Mouse (Mus musculus): ENCODE measurements around the gene Myo18a.

Gene Myo18a

GRCm38 (mm10) chr11:77800491-77800868 lies 37.4 kb downstream of the Myo18a start:
- no peak for DNase-seq

DNA sequence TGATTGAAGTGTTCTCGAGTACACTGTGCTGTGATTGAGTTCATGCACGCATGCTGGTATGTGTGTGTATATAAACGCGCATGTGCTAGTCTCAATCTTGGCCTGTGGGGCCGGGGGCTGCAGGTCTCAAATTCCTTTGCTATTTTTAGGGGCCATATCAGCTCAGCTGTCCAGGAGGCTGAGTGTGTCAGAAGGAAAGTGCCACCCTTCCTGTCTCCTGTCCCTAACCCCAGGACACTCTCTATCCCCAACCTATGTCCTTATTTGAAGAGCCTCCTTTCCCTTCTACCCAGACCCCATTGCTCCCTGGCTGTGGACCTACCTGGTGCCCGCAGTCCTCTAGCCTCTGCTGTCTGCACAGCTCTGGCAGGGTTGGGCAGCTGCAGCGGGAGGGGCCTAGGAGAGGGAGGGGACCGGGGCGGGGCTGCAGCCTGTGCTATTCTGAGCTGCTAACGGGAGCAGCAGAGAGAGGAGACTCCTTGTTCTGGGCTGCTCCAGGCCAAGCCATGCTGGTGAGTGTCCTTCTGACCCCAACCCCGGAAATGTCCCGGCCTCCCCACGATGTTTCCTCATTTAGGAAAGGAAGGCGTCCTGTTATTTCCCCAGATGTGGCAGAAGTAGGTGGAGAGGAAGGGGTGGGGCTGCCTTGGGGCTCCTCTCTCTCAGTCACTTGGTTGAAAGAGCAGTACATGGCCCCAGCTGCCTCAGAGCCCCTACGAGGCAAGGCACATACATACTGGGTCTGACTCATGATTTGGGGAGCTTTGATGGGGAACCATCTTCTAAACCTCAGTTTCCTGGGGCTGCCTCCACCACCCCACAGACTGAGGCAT lies 38.0 kb downstream of the Myo18a start:
- DNase-seq = peak; percentile 64 to 73

- peak; percentile 72 to 74 for DNase-seq
These were observed 39.4 kb downstream of the Myo18a start for GRCm38 (mm10) chr11:77802341-77802865.

DNA sequence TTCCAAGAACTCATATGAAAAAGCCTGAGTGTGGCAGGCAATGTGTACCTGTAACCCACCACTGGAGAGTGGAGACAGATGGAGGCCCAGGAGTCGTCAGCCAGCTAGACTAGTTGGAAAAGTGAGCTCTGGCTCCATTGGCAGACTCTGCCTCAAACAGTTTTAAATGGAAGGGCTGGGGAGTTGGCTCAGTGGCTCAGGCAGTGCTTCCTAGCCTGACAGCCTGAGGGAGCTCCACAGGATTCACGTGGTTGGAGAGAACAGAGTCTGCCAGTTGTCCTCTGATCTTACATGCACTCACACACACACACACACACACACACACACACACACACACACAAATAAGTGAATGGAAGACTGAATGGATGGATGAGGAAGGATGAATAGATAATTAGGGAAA lies 43.2 kb downstream of the Myo18a start:
- no peak for DNase-seq

GRCm38 (mm10) chr11:77806855-77807254 lies 43.8 kb downstream of the Myo18a start:
- no peak for DNase-seq

- no peak for DNase-seq
These were observed 45.0 kb downstream of the Myo18a start for GRCm38 (mm10) chr11:77808051-77808465.

DNA sequence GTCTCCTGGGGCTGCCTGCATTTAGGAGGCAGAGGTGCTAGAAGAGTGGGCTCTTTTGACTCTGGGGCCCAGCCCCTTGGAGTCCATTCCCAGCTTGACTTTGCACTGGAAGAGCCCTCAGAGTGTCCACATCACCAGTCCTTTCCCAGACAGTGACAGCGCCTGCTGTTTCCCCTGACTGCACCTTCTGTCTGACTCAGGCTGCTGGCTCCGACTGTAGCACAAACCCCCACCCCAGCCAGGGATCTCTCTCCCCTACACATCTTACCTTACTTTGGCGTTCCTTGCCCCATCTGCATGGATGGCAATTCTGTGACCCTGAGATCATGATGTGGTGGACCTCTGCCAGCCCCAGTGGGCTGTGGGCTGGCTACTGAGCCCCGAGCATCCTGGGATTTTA lies 46.2 kb downstream of the Myo18a start:
- no peak for DNase-seq

GRCm38 (mm10) chr11:77810018-77810417 lies 47.0 kb downstream of the Myo18a start:
- no peak for DNase-seq

- no peak for DNase-seq
These were observed 50.9 kb downstream of the Myo18a start for GRCm38 (mm10) chr11:77813969-77814368.

GRCm38 (mm10) chr11:77816003-77816402 lies 53.0 kb downstream of the Myo18a start:
- peak; percentile 55 to 72 for DNase-seq

GRCm38 (mm10) chr11:77821648-77822047 lies 58.6 kb downstream of the Myo18a start:
- DNase-seq = peak in 1 of 2 experiments; percentile 52

- DNase-seq = peak in 1 of 2 experiments; percentile 66
These were observed 59.7 kb downstream of the Myo18a start for GRCm38 (mm10) chr11:77822781-77823180.

GRCm38 (mm10) chr11:77825853-77826252 lies 62.8 kb downstream of the Myo18a start:
- DNase-seq = peak; percentile 33 to 66

GRCm38 (mm10) chr11:77826311-77826710 lies 63.3 kb downstream of the Myo18a start:
- DNase-seq = no peak

GRCm38 (mm10) chr11:77827241-77827995 lies 64.4 kb downstream of the Myo18a start:
- peak; percentile 31 to 69 for DNase-seq

- no peak for DNase-seq
These were observed 65.1 kb downstream of the Myo18a start for GRCm38 (mm10) chr11:77828163-77828562.

DNA sequence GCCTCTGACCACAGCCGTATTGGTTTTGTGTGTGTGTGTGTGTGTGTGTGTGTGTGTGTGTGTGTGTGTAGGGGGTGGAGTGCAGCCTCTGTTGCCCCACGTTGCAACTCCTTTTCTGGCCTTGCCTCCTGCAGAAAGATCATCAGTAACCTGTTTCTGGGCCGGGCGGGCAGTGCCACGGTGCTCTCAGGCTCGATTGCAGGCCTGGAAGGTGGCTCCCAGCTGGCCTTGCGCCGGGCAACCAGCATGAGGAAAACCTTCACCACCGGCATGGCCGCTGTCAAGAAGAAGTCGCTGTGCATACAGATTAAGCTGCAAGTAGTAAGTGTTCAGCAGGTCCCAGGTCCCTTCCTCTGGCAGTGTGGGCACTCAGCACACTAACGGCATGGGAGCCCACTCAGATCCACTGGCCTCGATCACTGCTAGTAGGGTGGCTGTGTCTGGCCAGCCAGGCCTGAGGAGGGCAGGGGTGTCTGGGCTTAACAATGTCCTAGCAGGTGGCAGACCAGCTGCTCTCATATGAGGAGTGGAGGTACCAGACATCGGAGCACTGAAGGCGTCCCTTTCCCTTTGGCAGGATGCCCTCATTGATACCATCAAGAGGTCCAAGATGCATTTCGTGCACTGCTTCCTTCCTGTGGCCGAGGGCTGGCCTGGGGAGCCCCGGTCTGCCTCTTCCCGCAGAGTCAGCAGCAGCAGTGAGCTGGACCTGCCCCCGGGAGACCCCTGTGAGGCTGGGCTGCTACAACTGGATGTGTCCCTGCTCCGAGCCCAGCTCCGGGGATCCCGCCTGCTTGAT lies 66.2 kb downstream of the Myo18a start:
- DNase-seq = no peak

DNA sequence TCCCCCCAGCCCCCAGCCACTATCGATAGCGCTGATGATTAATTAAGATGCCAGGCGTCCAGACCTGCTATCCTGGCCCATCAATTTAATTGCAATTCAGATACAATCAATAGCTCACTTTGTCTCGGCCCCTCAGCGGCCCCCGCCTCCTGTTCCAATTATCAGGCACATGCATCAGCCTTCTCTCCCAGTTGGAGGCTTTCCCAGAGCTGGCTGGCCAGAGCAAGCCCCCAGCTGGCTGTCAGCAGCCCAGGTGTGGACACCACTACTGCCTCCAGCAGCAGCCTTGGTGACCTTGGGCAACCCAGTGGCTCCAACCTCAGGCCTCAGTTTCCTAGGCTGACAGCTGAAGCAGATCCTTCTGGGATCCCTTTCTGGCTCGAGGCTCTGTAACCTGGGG lies 67.8 kb downstream of the Myo18a start:
- no peak for DNase-seq

DNA sequence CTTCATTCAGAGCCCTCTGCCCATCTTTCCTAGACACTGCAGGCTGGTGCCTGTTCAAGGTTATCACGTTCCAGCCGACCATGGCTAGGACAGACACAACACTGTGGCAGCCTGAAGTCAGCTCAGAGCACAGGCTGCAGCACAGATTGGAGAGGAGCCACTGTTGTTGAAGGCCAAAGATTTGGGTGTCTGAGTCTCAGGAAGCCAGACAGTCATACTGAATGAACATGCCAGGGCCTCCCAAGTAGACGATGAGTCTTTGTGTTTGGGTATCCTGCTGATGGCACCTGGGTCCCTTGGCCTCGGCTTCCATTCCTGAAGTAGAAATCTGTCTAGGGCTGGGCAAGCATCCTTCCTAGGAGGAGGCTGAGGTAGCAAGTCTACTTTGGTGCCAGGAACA lies 69.5 kb downstream of the Myo18a start:
- no peak for DNase-seq

DNA sequence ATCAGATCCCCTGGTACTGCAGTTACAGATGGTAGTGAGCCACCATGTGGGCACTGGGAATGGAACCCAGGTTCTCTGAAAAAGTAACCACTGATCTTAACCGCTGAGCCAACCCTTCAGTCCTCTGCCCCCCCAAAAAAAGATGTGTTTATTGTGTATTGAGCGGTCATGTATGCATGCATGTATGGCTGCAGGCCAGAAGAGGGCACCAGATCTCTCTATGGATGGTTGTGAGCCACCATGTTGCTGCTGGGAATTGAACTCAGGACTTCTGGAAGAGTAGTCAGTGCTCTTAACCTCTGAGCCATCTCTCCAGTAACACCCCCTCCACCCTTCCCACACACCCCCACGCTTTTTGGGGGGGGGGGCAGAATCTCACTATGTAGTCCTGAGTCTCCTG lies 72.1 kb downstream of the Myo18a start:
- DNase-seq = no peak

DNA sequence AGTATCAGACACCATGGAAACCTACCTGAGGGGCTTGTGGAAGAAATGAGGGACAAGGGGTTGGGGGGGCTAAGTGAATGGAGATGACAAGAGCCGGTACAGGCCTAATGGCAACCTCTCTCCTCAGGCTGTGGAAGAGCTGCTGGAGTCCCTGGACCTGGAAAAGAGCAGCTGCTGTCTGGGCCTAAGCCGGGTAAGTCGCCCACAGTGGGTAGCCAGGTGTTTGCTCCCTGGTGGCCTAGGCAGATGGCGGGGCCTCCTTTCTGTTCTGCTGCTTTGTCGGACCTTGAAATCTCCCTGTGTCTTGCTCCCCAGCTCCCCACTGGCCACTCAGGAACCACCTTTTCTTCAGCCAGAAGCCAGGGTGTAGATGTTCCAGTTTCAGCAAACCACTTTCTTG lies 73.2 kb downstream of the Myo18a start:
- DNase-seq = no peak

DNA sequence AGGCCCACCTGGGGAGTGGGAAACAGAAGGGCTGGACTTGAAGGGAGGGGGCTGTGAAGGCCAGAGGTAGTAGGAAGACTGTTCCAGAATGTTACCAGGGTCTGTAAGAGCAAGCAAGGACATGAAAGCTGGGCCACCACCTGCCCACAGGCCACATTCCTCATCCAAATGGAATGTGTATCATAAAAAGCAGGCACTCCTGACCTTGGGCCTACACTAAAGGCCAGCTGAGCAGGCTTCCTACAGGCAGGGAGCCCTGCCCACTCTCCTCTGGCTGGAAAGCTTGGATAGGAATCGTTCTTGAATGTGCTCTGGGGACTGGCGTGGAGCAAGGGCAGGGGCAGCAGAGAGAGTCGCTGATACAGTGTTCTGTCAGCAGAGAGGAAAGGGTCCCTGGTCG lies 73.7 kb downstream of the Myo18a start:
- DNase-seq = no peak

GRCm38 (mm10) chr11:77837856-77838255 lies 74.8 kb downstream of the Myo18a start:
- DNase-seq = no peak

All from spleen, adult 18-20 months (tissue).